Mouse (Mus musculus): ENCODE data around the gene Btbd9.

- TF ChIP-seq POLR2A (IDR thresholded peaks at IDR 0.05; ENCODE audit: low read depth, low read length) (no peak), CTCF (IDR thresholded peaks at IDR 0.05; ENCODE audit: extremely low read depth, insufficient read depth, insufficient read length, insufficient replicate concordance) (no peak)
These were observed 123.9 kb downstream of the Btbd9 start for GRCm38 (mm10) chr17:30452363-30452762.
